Mouse (Mus musculus) heart, postnatal 0 days (tissue): ENCODE data around the gene Tdrd7.

Experiments used
- CTCF ChIP-seq: IDR thresholded peaks from 2 replicates; pipeline ENCODE4 v1.5.1; 2016; ENCODE audit warnings: antibody characterized with exemption, control low read depth, low read depth
- EP300 ChIP-seq: IDR thresholded peaks from 2 replicates; pipeline ENCODE4 v1.6.1; 2016; ENCODE audit warnings: antibody characterized with exemption, low read depth

DNA sequence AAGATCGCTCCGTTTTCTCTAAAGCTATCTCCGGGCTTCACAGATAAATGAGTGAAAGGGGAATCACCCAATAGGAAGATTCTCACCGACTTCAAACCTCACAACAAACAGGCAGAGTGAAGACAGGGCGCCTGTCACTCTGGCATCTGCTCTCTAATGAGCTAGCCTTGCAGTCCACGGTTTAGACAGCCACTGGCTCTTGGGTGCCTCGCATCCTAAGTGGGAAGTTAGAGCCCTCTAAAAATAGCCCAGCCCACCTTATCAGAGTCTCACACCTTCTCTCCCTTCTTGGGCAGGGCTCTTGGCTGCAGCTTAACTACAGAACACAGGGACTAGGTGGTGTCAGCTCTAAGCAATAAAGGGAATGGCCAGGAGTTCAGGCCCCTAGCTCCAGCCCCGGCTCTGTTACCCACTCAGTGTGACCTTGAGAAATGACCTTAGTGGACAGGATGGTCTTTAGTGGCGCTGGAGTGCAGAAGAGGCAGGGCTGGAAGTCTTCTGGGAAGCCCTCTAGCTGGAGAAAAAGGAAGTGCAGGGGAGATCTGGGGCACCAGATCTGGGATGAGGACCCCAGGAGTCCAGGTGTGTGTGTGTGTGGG, 75.6 kb downstream of the Tdrd7 start:
- TF ChIP-seq CTCF (peak; percentile 54), EP300 (no peak)
